Mouse (Mus musculus) pancreas, adult 10 weeks (tissue): ENCODE measurements around the gene H2-M9. TPM values are rescaled to one million over a fixed set of nuclear protein-coding genes. Genes with fewer than 3 reads are reported as not detected.

ENCODE experiments used
- polyA plus RNA-seq: library from polyadenylated mRNA; stranded (reverse); fragments of 350-450 nt; fragmentation: Illumina TruSeq; extraction: RNeasy Lipid Tissue Mini Kit (QIAGEN cat#74804); gene quantifications from one replicate; pipeline ENCODE4 v1.2.3, GENCODE M21; 2015; ENCODE audit warnings: low read depth, low replicate concordance; ENCODE audit not compliant: insufficient read depth

Gene H2-M9
- polyA plus RNA-seq, result not detected

GRCm38 (mm10) chr17:36642566-36642965 is at the start of gene H2-M9:
Gene H2-M9 (minus strand): TSS chr17:36642666.

GRCm38 (mm10) chr17:36672119-36672518 is 29.7 kb upstream of the H2-M9 start, which contains the start of gene H2-M1:
Gene H2-M1 (minus strand): TSS chr17:36672219.

Other genes starting within 250 kb of the H2-M9 start
- not detected for gene H2-M10.4, start 180.3 kb downstream of the H2-M9 start, polyA plus RNA-seq
- gene H2-M11, start 95.6 kb downstream of the H2-M9 start, polyA plus RNA-seq, result not detected
- not detected for gene H2-M1, start 29.6 kb upstream of the H2-M9 start, polyA plus RNA-seq
- not detected for gene H2-M10.5, start 130.2 kb upstream of the H2-M9 start, polyA plus RNA-seq
- not detected for gene H2-M10.6, start 169.5 kb upstream of the H2-M9 start, polyA plus RNA-seq
- gene Trim26, start 194.5 kb upstream of the H2-M9 start, polyA plus RNA-seq, result 9.4 TPM
- gene Trim15, start 224.5 kb upstream of the H2-M9 start, polyA plus RNA-seq, result not detected
- gene Trim10, start 226.9 kb upstream of the H2-M9 start, polyA plus RNA-seq, result not detected
- not detected for gene Trim40, start 247.5 kb upstream of the H2-M9 start, polyA plus RNA-seq